Mouse (Mus musculus): ENCODE results near the gene Wnt1. TPM values are rescaled to one million over a fixed set of nuclear protein-coding genes. Genes with fewer than 3 reads are reported as not detected.

Gene Wnt1
- polyA plus RNA-seq, 1 experiment: not detected

DNA sequence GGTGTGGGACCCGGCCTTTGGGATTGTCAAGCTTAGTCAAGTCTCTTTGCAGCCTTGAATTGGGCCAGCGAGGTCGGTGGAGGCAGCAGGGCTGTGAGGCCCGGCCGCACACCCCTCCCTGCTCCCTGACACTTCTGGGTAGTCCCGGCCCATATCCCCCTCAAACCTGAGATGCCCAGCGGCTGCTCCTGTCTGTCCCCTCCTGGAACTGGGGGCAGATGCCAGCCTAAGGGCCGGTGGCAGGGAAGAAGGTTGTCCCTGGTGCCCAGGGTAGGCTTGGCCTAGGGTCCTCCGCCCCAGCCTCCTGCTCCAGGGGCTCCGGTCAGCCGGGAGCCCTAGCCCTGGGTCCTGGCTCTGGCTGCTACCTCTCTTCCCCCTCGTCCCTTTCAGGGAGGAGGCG lies 44.4 kb downstream of the Wnt1 start:
- Histone ChIP-seq H3K4me3 (ENCODE audit: low read depth, low read length) (no peak overlapping the region), H3K9ac (ENCODE audit: low read depth, poor library complexity, severe bottlenecking) (no peak overlapping the region), H3K27ac (ENCODE audit: insufficient read depth, low read length) (no peak overlapping the region), H3K4me1 (ENCODE audit: control insufficient read depth, insufficient read depth, low read length) (no peaks in the 10 kb centered on the region), H3K9me3 (replicated peaks; ENCODE audit: control insufficient read depth, insufficient read depth, low read length, poor library complexity, severe bottlenecking) (no peaks in the 10 kb centered on the region), H3K27me3 (ENCODE audit: control insufficient read depth, insufficient read depth, low read length, poor library complexity, severe bottlenecking) (no peaks in the 10 kb centered on the region), H3K36me3 (ENCODE audit: control insufficient read depth, insufficient read depth, low read length, poor library complexity, severe bottlenecking) (peaks cover 39% of the 10 kb centered on the region)
- TF ChIP-seq CTCF (IDR thresholded peaks at IDR 0.05; ENCODE audit: low read depth, low read length) (no peak), POLR2A (IDR thresholded peaks at IDR 0.05; ENCODE audit: insufficient read depth, low read length) (no peak), EP300 (IDR thresholded peaks at IDR 0.05; ENCODE audit: insufficient read depth, low read depth, low read length) (no peak)

GRCm38 (mm10) chr15:98835291-98835690 lies 45.6 kb downstream of the Wnt1 start:
- no peak for TF ChIP-seq EP300 (IDR thresholded peaks at IDR 0.05; ENCODE audit: insufficient read depth, low read depth, low read length)
- no peak for TF ChIP-seq POLR2A (IDR thresholded peaks at IDR 0.05; ENCODE audit: insufficient read depth, low read length)
- no peak for TF ChIP-seq CTCF (IDR thresholded peaks at IDR 0.05; ENCODE audit: low read depth, low read length)
- H3K4me1 ChIP-seq (ENCODE audit: control insufficient read depth, insufficient read depth, low read length): no peaks in the 10 kb centered on the region
- no peaks in the 10 kb centered on the region for H3K27me3 ChIP-seq (ENCODE audit: control insufficient read depth, insufficient read depth, low read length, poor library complexity, severe bottlenecking)
- peaks cover 39% of the 10 kb centered on the region for H3K36me3 ChIP-seq (ENCODE audit: control insufficient read depth, insufficient read depth, low read length, poor library complexity, severe bottlenecking)
- no peaks in the 10 kb centered on the region for H3K9me3 ChIP-seq (replicated peaks; ENCODE audit: control insufficient read depth, insufficient read depth, low read length, poor library complexity, severe bottlenecking)
- no peak overlapping the region for H3K27ac ChIP-seq (ENCODE audit: insufficient read depth, low read length)
- no peak overlapping the region for H3K9ac ChIP-seq (ENCODE audit: low read depth, poor library complexity, severe bottlenecking)
- no peak overlapping the region for H3K4me3 ChIP-seq (ENCODE audit: low read depth, low read length)

DNA sequence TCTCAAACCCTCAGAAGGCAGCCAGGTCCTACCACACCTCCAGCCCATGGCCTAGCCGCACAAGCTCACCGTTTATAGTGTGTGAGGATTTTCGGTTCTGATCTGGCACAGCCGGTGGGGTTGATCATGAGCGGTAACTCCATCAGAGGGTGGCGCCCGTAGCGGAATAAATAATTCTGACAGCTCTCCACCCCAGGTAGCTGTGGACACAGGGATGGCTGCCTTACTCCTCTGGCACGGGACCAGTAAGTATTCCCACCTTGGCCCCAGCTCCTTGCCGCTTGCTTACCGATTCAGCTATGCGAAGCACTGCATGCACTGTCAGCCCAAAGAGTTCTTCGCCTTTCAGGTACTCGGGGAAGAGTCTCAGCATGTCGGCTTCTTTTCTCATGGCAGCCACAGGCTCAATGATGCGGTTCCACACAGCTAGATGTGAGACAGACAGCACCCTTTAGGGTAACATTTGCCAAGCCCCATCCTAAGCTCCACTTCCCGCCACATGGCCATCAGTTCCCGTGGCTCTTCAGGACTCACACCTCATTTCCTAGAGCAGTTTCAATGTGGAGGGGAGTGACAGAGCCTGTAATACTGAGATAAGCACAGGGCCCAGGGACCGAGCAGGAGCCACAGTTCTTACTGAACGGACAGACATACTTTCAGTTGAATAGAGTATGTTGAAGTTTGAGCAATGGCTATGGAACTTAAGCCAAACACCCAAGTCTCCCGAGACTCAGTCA lies 47.5 kb downstream of the Wnt1 start:
- Histone ChIP-seq H3K4me3 (ENCODE audit: low read depth, low read length) (no peak overlapping the region), H3K27me3 (ENCODE audit: control insufficient read depth, insufficient read depth, low read length, poor library complexity, severe bottlenecking) (no peaks in the 10 kb centered on the region), H3K36me3 (ENCODE audit: control insufficient read depth, insufficient read depth, low read length, poor library complexity, severe bottlenecking) (peaks cover 44% of the 10 kb centered on the region), H3K27ac (ENCODE audit: insufficient read depth, low read length) (no peak overlapping the region), H3K9me3 (replicated peaks; ENCODE audit: control insufficient read depth, insufficient read depth, low read length, poor library complexity, severe bottlenecking) (no peaks in the 10 kb centered on the region), H3K4me1 (ENCODE audit: control insufficient read depth, insufficient read depth, low read length) (no peaks in the 10 kb centered on the region), H3K9ac (ENCODE audit: low read depth, poor library complexity, severe bottlenecking) (no peak overlapping the region)
- TF ChIP-seq EP300 (IDR thresholded peaks at IDR 0.05; ENCODE audit: insufficient read depth, low read depth, low read length) (no peak), CTCF (IDR thresholded peaks at IDR 0.05; ENCODE audit: low read depth, low read length) (no peak), POLR2A (IDR thresholded peaks at IDR 0.05; ENCODE audit: insufficient read depth, low read length) (no peak)

DNA sequence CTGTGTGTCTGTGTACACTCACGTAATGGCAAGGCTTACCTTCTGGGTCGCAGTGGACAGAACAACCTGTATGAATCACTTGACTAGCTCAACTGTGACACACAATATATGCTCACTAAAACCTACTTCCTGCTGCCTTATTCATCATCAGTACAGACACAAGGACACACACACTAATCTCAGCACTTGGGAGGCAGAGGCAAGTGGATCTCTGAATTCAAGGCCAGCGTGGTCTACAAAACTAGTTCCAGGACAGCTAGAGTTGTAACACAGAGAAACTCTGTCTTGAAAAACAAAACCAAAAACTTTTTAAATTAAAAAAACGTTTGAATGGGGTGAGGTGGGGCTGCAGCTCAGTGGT lies 48.1 kb downstream of the Wnt1 start:
- Histone ChIP-seq H3K36me3 (ENCODE audit: control insufficient read depth, insufficient read depth, low read length, poor library complexity, severe bottlenecking) (peaks cover 44% of the 10 kb centered on the region), H3K27ac (ENCODE audit: insufficient read depth, low read length) (no peak overlapping the region), H3K9me3 (replicated peaks; ENCODE audit: control insufficient read depth, insufficient read depth, low read length, poor library complexity, severe bottlenecking) (no peaks in the 10 kb centered on the region), H3K9ac (ENCODE audit: low read depth, poor library complexity, severe bottlenecking) (no peak overlapping the region), H3K4me3 (ENCODE audit: low read depth, low read length) (no peak overlapping the region), H3K4me1 (ENCODE audit: control insufficient read depth, insufficient read depth, low read length) (no peaks in the 10 kb centered on the region), H3K27me3 (ENCODE audit: control insufficient read depth, insufficient read depth, low read length, poor library complexity, severe bottlenecking) (no peaks in the 10 kb centered on the region)
- TF ChIP-seq CTCF (IDR thresholded peaks at IDR 0.05; ENCODE audit: low read depth, low read length): no peak

DNA sequence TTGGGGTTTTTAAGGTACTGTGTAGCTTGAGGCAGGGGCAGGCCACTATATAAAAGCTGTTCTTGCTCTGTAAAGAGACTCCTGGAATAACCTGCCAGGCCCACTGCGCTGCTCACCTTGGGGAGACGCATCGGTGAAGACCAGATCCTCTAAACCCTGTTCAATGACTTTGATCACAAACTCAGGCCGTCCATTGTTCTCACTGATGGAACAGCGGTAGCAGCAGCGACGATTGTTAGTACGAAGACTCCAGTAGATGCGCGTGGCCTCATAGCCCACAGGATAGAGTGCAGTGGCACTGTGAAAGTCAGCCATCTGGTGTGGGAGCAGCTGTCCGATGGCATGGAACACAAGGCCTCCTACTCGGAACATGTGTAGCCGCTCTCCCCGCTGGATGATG lies 49.5 kb downstream of the Wnt1 start:
- Histone ChIP-seq H3K9ac (ENCODE audit: low read depth, poor library complexity, severe bottlenecking) (no peak overlapping the region), H3K4me1 (ENCODE audit: control insufficient read depth, insufficient read depth, low read length) (no peaks in the 10 kb centered on the region), H3K27me3 (ENCODE audit: control insufficient read depth, insufficient read depth, low read length, poor library complexity, severe bottlenecking) (no peaks in the 10 kb centered on the region), H3K9me3 (replicated peaks; ENCODE audit: control insufficient read depth, insufficient read depth, low read length, poor library complexity, severe bottlenecking) (no peaks in the 10 kb centered on the region), H3K4me3 (ENCODE audit: low read depth, low read length) (peak overlapping the region; percentile 13; the same call in 1 of the 2 replicates), H3K36me3 (ENCODE audit: control insufficient read depth, insufficient read depth, low read length, poor library complexity, severe bottlenecking) (peaks cover 48% of the 10 kb centered on the region), H3K27ac (ENCODE audit: insufficient read depth, low read length) (no peak overlapping the region)
- no peak for TF ChIP-seq POLR2A (IDR thresholded peaks at IDR 0.05; ENCODE audit: insufficient read depth, low read length)
- no peak for TF ChIP-seq CTCF (IDR thresholded peaks at IDR 0.05; ENCODE audit: low read depth, low read length)
- no peak for TF ChIP-seq EP300 (IDR thresholded peaks at IDR 0.05; ENCODE audit: insufficient read depth, low read depth, low read length)

GRCm38 (mm10) chr15:98839671-98840585 lies 50.3 kb downstream of the Wnt1 start:
- peaks cover 49% of the 10 kb centered on the region for H3K36me3 ChIP-seq (ENCODE audit: control insufficient read depth, insufficient read depth, low read length, poor library complexity, severe bottlenecking)
- no peaks in the 10 kb centered on the region for H3K4me1 ChIP-seq (ENCODE audit: control insufficient read depth, insufficient read depth, low read length)
- H3K9me3 ChIP-seq (replicated peaks; ENCODE audit: control insufficient read depth, insufficient read depth, low read length, poor library complexity, severe bottlenecking): no peaks in the 10 kb centered on the region
- no peak overlapping the region for H3K27ac ChIP-seq (ENCODE audit: insufficient read depth, low read length)
- H3K4me3 ChIP-seq (ENCODE audit: low read depth, low read length): peak overlapping the region; percentile 13; the same call in 1 of the 2 replicates
- no peaks in the 10 kb centered on the region for H3K27me3 ChIP-seq (ENCODE audit: control insufficient read depth, insufficient read depth, low read length, poor library complexity, severe bottlenecking)
- no peak overlapping the region for H3K9ac ChIP-seq (ENCODE audit: low read depth, poor library complexity, severe bottlenecking)
- TF ChIP-seq POLR2A (IDR thresholded peaks at IDR 0.05; ENCODE audit: insufficient read depth, low read length) (no peak), CTCF (IDR thresholded peaks at IDR 0.05; ENCODE audit: low read depth, low read length) (no peak), EP300 (IDR thresholded peaks at IDR 0.05; ENCODE audit: insufficient read depth, low read depth, low read length) (no peak)

Other genes with a start within 250 kb of the Wnt1 start
- 66.8 and 73.1 TPM in 2 replicates for gene Ccnt1, start 218.9 kb upstream of the Wnt1 start, polyA plus RNA-seq (2011; ENCODE audit: insufficient read depth, insufficient read length, low read depth, missing spikeins)
- 1.7 and 2.6 TPM in 2 replicates for gene 4930415O20Rik, start 218.9 kb upstream of the Wnt1 start, polyA plus RNA-seq (2011; ENCODE audit: insufficient read depth, insufficient read length, low read depth, missing spikeins)
- 12.5 and 12.8 TPM in 2 replicates for gene Adcy6, start 179.8 kb upstream of the Wnt1 start, polyA plus RNA-seq (2011; ENCODE audit: insufficient read depth, insufficient read length, low read depth, missing spikeins)
- 16.8 and 18.7 TPM in 2 replicates for gene Cacnb3, start 159.0 kb upstream of the Wnt1 start, polyA plus RNA-seq (2011; ENCODE audit: insufficient read depth, insufficient read length, low read depth, missing spikeins)
- gene Ddx23, start 127.0 kb upstream of the Wnt1 start, polyA plus RNA-seq (2011; ENCODE audit: insufficient read depth, insufficient read length, low read depth, missing spikeins): 121 TPM in 2 replicates
- gene Rnd1, start 112.4 kb upstream of the Wnt1 start, polyA plus RNA-seq (2011; ENCODE audit: insufficient read depth, insufficient read length, low read depth, missing spikeins): 3.4 and 3.7 TPM in 2 replicates
- 0.85 TPM in 1 of 2 replicates, not detected in the other for gene Ccdc65, start 81.7 kb upstream of the Wnt1 start, polyA plus RNA-seq (2011; ENCODE audit: insufficient read depth, insufficient read length, low read depth, missing spikeins)
- 28.2 and 30.0 TPM in 2 replicates for gene Fkbp11, start 61.7 kb upstream of the Wnt1 start, polyA plus RNA-seq (2011; ENCODE audit: insufficient read depth, insufficient read length, low read depth, missing spikeins)
- gene Arf3, start 26.6 kb upstream of the Wnt1 start, polyA plus RNA-seq (2011; ENCODE audit: insufficient read depth, insufficient read length, low read depth, missing spikeins): 58.4 and 59.3 TPM in 2 replicates
- gene Wnt10b, start 11.7 kb upstream of the Wnt1 start, polyA plus RNA-seq (2011; ENCODE audit: insufficient read depth, insufficient read length, low read depth, missing spikeins): 1.7 and 1.8 TPM in 2 replicates
- not detected in 2 replicates for gene Ddn, start 19.6 kb downstream of the Wnt1 start, polyA plus RNA-seq (2011; ENCODE audit: insufficient read depth, insufficient read length, low read depth, missing spikeins)
- gene Prkag1, start 41.7 kb downstream of the Wnt1 start, polyA plus RNA-seq (2011; ENCODE audit: insufficient read depth, insufficient read length, low read depth, missing spikeins): 51.0 and 61.0 TPM in 2 replicates
- 51.9 and 62.2 TPM in 2 replicates for gene Kmt2d, start 81.3 kb downstream of the Wnt1 start, polyA plus RNA-seq (2011; ENCODE audit: insufficient read depth, insufficient read length, low read depth, missing spikeins)
- 40.3 and 41.9 TPM in 2 replicates for gene Rhebl1, start 104.7 kb downstream of the Wnt1 start, polyA plus RNA-seq (2011; ENCODE audit: insufficient read depth, insufficient read length, low read depth, missing spikeins)
- gene Dhh, start 108.7 kb downstream of the Wnt1 start, polyA plus RNA-seq (2011; ENCODE audit: insufficient read depth, insufficient read length, low read depth, missing spikeins): 0.40 and 0.78 TPM in 2 replicates
- 30.9 and 33.4 TPM in 2 replicates for gene Lmbr1l, start 128.4 kb downstream of the Wnt1 start, polyA plus RNA-seq (2011; ENCODE audit: insufficient read depth, insufficient read length, low read depth, missing spikeins)
- 3,464 and 4,107 TPM in 2 replicates for gene Tuba1b, start 144.7 kb downstream of the Wnt1 start, polyA plus RNA-seq (2011; ENCODE audit: insufficient read depth, insufficient read length, low read depth, missing spikeins)
- not detected in 2 replicates for gene Gm49450, start 163.7 kb downstream of the Wnt1 start, polyA plus RNA-seq (2011; ENCODE audit: insufficient read depth, insufficient read length, low read depth, missing spikeins)
- gene Tuba1a, start 163.8 kb downstream of the Wnt1 start, polyA plus RNA-seq (2011; ENCODE audit: insufficient read depth, insufficient read length, low read depth, missing spikeins): 700 and 767 TPM in 2 replicates
- gene Tuba1c, start 240.0 kb downstream of the Wnt1 start, polyA plus RNA-seq (2011; ENCODE audit: insufficient read depth, insufficient read length, low read depth, missing spikeins): 407 and 426 TPM in 2 replicates

Data from ES-Bruce4 (cell line).